Mouse (Mus musculus) layer of hippocampus, postnatal 10 days (tissue): Measurements from ENCODE around the gene Dgat2. TPM values are rescaled to one million over a fixed set of nuclear protein-coding genes. Genes with fewer than 3 reads are reported as not detected.

Source experiments
- DNase-seq, 2 experiments: peaks; one replicate each; pipeline ENCODE4 v3.0.0; 2021; ENCODE audit warnings: low spot score in 2 of 2
- total RNA-seq, 2 experiments: library from RNA; stranded (reverse); gene quantifications; 2 replicates each; pipeline ENCODE4 v1.2.3; 2021

The Dgat2 gene
- total RNA-seq, 2 experiments from 2014 or later = 77.9 to 82.9 TPM

DNA sequence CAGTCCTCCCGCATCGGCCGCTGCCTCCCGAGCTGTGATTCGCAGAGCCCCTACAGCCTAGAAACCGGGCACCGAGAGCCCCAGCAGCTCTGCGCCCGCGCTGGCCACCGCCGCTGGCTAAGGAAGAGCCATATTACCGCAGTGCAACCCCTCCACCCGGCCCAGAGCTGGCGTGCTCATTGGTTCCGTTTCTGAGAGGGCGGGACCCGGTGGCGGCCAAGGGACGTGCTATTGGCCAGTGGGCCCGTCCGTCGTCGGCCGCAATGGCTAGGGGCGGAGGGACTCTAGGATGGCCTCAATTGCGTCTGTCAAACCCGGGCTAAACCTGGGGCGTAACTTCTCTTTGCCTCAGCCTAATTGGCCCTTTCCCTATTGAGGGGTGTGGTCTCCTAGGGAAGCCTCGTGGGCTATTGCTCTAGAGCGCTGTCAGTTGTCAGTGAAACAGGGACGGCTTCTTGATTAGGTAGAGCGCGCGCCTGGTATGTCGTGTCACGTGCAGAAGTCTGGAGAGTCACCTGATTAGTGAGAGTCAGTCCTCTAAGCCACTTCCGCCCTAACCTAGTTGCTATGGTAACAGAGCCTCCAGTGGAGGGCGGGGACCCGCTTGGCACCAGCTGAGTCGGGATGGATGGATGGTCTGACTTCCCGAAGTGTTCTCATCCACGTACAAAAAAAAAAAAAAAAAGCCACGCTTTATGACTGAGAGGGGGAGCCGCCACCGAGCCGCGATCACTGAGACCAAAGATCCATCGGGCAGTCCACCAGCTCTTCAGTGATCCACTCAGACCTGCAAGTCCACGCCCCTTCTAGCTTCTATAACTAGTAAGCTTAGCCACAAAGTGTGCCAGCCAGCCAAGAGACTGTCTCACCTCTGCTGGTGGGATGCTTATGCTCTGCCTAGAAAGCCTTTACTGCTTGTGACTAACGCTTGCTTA, 41.3 kb downstream of the Dgat2 start, which contains the start of gene Uvrag:
Uvrag (minus strand) TSS at position 158 of the 935 bp plus-strand sequence.
- DNase-seq = peak; percentile 99 to 100

DNA sequence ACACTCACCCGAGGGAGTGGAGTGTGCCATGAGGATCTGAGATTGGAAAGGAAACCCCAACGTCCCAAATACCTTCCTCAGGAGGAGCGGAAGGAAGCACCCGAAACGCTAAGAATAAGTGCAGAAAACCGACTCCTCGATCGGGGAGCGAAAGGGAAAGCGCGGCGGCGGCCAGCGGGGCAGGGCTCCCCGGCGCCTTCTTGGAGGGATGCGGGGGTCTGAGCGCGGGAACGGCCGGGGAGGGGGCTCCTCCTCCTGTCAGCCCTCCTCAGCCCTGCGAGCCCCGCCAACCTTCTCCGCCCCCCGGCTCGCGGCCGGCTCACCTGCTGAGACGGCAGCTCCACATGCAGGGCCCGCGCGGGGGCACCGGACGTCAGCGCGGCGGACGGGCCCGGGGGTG, 42.0 kb downstream of the Dgat2 start:
- DNase-seq = peak in 1 of 2 experiments; percentile 42

DNA sequence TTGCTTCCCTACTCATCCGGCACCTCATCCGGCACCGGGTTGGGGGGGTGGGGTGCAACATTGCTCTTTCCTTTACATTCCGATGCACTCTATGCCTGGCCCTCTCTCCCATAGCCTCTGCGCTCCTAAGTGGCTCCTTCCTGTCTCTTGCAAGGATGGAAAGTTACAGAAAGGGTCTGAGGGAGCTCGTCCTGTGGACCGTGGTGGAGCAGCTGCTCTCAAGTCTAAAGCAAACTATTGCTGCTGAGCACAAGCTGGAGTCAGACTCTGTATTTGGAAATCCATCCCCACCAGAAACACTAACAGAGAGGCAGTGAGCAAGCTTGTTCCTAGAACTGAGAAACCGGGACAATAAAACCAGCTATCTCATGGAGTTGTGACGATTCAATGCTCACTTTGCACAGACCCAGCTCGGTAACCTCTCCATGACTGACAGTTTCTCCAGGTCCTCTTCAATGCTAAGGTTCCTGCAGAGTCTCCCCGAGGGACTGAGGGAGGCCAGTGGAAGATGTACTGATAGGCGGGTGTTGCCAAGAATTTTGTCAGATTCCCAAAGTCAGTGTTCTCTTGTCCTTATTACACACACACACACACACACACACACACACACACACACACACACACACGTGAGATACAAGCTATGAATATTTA, 42.6 kb downstream of the Dgat2 start:
- DNase-seq = peak in 1 of 2 experiments; percentile 27

DNA sequence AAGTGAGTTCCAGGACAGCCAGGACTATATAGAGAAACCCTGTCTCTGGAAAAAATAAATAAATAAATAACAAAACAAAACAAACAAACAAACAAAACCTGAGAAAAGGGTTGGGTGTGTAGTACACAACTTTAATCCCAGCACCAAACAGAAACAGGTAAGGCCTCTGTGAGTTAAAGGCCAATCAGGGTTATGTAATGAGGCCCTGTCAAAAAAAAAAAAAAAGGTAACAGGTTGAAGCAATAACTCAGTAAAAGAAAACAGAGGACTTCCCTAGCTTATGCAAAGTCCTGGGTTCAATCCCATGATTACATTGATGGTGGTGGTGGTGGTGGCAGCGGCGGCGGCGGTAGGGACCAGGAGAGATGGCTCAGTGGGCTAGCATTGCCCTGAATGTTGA, 45.0 kb downstream of the Dgat2 start:
- no peak for DNase-seq

DNA sequence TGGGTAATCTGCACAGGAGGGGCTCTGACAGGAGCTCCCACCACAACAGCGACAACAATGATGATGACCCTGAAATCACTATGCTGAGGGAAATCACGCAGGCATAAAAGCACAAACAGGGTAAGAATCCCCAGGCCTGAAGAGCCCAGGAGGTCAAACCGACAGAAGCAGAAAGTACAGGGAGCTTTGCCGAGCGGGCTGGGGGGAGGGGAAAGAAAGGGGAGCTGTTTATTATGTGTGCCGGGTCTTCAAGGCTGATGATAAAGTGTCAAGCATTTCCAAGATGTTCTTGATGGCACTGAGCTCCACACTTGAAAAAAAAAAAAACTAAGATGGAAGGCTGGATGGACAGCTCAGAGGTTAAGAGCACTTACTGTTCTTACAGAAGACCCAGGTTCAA, 45.7 kb downstream of the Dgat2 start:
- DNase-seq = no peak

DNA sequence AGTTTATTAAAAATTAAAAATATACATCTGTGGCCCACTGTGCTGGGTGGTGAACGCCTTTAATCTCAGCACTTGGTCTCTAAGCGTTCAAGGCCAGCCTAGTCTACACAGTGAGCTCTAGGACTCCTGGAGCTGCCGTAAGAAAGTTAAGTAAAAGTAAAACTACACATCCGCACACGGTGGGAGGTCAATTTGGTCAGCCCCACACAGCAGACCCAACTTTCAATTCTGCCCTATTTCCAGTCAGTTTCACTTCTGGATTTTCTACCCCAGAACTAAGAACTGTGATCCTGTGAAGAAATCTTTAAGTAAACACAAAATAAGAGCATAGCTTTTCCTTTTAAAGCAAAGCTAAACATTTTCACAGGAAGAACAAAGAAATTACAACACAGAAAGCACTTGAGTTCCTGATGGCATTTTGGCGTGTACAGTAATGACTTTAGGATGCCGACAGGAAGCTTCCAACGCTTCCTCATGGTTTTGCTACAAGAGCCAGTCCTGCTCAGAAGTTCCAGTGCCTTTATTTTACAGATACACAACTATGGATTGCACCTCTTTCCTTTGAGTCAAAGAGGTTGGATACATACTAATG, 48.6 kb downstream of the Dgat2 start:
- no peak for DNase-seq

DNA sequence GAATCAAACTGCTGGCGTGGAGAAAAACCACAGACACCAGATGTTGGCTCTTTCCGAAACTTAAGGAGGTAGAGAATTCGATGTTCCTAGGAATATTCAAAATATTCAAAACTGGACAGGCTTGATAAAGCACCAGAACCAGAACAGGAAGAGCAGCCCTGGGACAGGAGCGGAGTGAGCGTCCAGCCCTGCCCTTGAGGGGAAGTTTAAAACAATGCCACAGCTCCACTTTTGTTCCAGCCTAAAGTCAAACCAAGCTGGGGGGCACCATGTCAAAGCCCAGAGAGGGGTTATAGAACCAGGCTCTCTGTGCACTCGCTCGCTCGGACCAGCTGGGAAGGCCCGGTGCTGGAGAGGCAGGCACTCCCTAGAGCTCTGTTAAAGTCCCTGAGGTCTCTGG, 49.9 kb downstream of the Dgat2 start:
- DNase-seq = no peak

DNA sequence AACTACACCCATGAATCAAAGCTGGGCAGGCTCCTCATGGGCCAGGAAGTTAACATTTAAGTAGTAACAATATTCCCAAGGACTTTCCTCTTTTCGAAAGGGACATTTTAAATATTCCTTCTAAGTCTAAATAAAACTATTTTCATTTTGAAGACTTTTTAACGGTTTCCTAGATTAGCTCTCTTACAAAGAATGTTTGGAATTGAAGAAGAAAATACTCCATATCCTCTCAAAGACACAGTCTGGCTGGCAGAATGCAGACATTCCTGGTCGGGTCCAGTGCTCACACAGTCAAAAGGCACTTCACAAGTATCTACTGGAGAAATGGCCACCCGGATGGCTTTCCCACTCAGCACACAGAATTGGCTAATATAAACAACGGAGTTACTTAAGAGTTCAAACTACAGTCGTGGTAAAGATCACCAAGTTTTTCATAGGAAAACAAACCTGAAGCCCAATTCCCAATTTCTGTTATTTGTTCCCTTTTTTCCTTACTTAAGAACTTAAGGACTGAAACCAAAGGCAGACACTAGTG, 50.6 kb downstream of the Dgat2 start:
- no peak for DNase-seq

DNA sequence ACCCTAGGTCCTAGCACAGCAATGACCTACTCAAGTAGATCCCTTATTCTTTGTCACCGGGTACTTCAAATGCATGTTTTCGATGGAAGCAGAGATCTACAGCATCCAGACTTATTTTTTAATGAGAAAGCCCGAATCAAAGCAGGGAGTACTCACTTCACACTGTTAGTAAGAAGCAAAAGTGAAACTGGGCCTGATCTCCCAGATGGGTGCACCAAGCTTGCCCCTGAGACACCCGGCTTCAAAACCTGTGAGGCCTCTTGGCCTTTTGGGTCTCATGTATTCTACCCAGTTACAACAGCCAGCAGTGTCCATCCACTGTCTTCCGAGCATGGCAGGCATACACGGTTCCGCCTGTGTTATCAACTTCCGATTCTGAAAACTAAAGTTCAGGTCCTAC, 53.6 kb downstream of the Dgat2 start:
- no peak for DNase-seq

DNA sequence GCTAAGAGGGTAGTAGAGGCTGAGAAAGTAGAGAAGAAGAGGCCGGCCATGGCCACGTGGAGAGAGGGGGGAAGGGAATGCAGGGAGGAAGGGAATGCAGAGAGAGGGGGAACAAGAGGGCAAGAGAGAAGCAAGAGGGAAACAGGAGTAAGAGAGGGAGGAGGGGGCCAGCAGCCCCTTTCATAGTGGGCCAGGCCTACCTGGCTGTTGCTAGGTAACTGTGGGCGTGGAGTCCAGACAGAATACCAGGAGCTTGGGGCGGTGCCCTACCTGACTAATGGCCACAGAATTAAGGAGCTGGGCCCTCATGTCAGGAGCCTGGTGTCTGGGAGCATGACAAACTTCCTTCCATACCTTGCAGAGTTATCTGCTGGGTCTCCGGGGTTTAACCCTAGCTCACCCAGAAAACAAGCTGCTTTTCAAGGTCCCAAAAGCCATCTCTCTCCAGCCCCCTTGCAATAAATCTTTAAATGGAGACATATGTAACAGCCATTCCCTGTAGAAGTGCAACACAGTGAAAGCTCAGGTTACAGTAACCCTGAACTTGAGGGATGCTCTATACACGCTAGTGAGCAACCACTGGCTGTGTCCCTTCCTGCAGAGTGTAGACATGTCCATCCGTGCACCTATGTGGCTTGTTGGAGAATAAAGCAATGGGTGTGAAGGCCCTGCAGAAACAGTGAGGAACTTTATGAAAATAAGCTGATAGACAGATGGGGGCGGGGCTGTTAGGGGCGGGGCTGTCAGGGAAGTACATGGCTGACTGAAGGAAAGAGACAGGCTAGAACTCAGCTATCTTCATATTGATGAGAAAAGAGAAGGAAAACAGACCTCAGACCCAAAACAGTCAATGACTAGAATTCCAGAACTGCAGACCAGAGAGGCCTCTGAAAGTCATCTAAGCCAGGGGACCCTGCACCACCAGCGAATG, 54.2 kb downstream of the Dgat2 start:
- DNase-seq = no peak

DNA sequence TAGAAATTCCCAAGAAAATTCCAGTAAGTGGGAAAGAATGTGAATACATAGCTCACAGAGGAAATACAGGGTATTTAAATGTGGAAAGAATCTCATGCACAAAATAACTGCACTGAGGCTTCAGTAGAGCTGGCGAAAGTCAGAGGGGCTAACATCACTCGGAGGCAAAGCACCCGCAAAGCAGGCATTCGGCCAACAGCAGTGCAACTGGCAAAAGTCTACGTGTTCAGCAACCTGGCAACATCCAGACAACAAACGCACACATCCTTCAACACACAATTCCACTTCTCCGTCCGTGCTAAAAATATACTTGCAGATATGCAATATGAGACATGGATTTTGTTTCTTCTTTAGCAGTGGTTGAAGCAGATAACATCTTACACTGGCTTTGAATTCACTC, 56.5 kb downstream of the Dgat2 start:
- no peak for DNase-seq

DNA sequence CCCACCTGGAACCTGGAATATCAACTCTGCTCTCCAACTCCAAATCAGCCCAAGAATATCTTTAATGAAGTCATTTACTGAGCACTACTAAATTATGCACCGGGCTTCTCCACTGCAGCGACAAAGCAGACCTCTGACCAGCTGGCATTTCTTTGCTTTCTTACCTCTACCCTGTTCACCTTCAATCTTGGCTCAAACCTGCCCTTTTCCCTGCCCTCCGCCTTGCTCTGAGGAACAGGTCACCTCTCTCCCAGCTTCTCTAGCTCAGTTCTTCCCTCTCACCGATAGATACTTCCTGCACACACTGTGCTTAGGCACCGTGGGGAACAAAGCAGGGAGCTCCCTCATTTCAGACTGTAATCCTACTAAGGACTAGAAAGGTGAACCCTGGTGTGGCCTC, 59.9 kb downstream of the Dgat2 start:
- no peak for DNase-seq

DNA sequence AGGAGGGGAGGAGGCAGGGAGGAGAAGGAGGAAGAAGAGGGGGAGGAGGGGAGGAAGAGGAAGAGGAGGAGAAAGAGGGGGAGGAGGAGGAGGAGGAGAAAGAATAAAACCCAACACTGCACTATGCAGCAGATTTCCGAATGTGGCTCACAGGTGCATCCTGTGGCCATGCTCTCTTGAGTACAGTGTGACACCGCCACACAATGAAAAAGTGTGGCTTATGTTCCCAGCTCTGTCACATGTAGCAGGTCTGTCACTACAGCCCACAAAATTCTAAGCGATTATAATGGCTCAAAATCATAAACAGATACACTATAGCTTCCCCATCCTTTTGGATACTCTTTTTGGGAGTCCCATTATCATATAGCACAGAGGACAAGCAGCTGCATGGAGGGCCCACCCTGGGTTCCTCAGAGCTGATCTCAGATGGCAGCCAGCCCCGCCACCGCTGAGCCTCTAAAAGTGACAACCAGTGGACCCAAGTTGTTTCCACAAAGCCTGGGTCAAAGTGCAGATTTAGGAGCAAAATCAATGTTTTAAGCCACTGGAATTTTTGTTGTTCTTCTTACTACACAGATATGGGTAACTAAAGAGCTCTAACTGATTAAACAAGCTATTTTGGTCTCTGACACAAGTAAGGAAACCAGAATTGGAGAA, 61.5 kb downstream of the Dgat2 start:
- no peak for DNase-seq

DNA sequence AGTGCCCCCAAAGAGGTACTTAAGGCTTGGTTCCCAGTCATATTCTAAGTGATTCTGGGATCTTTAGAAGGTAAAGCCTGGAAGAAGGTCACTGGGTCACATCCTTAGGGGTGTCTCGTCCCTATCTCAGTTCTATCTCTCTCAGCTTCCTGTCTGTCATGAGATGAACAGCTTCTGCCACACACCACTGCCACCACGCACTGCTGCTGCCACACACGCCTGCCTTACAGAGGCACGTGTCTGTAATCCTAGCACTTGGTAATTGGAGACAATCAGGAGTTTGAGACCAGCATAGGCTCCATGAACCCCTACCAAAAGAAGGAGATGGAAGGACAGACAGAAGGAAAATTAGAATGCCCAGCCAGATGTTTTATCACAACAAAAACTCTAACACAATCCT, 62.4 kb downstream of the Dgat2 start:
- no peak for DNase-seq

DNA sequence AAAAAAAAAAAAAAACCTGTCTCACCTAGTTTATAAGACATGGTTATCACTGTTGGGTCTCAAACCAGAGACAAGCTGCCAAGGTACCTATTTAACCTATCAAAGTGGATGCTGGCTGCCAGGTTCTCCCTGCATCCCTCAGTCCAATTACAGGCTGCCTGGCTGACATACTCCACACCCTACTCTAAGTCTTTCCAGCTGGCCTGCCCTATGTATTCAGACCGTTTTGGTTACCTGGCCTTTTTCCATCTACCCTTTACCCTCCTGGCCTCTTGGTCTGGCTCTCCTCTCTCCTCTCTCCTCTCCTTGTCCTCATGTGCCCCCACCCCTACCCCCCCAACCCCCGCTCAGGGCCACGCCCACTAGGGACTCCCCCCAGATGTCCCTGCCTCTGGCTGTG, 65.7 kb downstream of the Dgat2 start:
- DNase-seq = no peak

DNA sequence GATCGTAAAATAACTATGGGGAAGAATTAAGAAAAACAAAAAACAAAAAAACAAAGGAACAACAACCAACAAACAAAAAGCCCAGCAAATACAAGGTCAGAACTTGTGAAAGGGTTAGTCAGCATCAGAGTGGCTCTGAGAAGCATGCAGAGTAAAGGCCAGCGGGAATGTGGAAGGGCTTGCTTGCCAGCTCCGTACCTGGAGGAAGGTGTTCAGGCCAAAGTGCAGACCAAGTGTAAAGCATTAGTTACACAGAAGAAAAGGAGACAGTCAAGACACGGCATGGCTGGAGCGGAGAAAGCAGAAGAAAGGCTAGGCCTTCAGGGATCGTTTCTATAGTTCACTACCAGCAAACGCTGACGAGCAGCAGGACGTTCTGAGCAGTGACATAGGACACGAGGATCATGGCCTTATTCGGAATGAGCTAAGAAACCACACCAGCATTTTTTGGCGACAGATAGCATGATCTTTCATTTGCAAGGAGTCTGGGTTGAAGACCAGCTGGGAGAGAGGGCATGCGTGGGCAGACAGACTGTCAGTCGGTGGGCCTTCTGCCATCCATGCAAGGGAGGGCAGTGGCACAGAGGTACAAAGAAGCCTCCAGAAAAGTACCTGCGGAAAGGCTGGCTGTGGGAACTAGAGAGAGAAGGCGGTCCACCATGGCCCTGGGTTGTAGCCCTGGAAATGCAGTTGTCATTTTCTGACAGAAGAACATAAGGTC, 68.4 kb downstream of the Dgat2 start:
- peak in 1 of 2 experiments; percentile 23 for DNase-seq

DNA sequence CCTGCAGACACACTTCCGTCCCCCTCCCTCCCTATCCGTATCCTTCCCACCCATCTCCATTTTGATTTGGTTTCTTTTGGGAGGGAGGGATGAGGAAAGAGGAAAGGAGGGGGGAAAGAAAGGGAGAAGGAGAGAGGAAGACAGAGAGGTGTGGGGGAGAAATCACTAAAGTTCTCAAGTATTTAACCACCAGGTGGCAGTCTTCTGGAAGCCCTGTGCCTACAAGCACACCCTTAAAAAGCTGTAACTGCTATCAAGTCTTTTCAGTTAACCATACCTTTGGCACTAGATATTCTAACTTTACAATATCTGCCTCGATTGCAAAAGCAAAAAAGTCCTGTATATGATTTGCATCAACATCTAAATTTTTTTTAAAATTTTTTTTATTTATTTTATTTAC, 75.0 kb downstream of the Dgat2 start:
- DNase-seq = no peak

DNA sequence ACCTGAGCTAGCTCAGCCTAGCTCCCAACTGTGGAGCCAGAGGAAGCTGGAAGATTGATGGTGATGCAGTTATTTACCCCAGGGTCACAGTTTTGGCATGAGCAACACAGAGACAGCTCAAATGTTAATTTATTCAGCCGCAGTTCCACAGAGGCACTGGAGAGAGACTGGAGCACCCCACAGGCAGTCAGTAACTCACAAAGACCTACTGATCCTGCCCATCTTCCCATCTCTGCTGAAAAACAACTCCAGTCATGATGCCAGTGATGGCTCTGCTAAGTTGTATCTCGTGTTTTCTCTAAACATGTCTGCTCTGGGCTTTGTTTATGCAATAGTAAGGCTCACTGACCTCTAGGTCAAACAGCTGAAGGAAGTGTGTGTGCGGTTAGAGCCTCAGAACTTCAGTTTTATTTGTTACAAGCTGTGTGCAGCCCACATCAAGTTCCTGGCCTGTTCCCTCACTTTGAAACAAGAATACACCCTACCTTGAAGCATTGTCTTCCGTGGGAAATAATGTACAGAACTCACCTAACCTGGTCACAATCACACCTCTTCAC, 75.7 kb downstream of the Dgat2 start:
- no peak for DNase-seq
